Mouse (Mus musculus): ENCODE measurements around the gene Olfr857.
"Not testable (repeated sequence)": the region's sequence is repeated elsewhere in the genome, so short reads cannot be mapped to it uniquely, and the experiment has no call there.

Gene Olfr857

DNA sequence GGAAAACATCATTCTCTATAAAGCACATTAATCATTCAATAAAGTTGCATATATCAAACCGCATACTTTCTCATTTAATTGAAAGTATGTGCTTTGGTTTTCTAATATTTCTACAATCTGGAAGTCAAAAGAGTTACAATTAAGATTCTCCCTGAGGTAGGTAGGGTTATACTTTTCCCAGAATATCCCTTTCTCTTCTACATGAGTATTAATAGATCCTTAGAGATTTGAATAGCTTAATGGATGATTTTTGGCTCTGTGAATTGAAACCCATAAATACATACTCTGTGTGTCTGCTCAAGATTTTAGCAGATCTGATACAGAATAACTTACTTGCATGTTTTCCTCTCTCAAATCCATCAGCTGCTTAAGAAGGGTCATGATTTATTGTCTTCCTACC is at the start of gene Olfr857:
Gene Olfr857, plus strand, starts transcription at position 301 of the 400 bp plus-strand sequence.
- no peak for DNase-seq (ENCODE audit: low spot score in 2 of 2)

DNA sequence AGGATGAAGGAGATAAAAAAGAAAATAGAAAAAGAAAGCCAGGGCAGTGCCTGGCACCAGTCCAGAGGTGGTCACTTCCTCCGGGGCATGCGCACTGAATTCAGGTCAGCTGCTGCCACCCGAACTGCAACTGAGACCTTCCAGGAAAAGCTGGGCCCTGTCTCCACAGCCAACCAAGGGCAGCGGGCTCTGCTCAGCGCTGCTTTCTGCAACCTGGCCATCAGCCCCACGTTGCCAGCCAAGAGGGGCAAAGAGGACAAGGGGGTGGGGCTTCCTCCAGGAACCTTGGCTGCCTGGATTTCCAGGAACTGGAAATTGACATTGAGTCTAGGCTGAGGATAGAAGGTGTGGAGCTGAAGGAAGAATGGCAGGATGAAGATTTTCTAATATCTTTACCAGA is 19.0 kb upstream of the Olfr857 start:
- DNase-seq (ENCODE audit: low spot score in 2 of 2), result no peak

DNA sequence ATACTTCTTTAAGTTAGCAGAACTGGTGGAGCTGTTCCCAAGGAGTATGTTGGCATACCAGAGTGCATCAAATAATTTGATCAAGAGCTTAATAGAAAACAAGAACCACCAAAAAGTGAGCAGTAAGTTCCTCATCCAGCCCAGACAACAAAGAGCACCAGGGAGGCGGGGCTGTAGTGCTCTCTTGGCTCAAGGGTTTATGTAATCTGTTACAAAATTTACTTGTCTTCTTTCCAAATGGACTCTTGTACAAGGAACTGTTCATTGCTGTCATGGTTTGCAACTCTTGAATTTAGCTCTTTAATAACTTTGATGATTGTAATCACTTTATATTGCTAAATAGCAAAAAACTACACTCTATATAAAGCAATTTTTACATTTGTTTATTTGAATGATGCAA is 17.8 kb upstream of the Olfr857 start:
- DNase-seq (ENCODE audit: low spot score in 2 of 2), result no peak

DNA sequence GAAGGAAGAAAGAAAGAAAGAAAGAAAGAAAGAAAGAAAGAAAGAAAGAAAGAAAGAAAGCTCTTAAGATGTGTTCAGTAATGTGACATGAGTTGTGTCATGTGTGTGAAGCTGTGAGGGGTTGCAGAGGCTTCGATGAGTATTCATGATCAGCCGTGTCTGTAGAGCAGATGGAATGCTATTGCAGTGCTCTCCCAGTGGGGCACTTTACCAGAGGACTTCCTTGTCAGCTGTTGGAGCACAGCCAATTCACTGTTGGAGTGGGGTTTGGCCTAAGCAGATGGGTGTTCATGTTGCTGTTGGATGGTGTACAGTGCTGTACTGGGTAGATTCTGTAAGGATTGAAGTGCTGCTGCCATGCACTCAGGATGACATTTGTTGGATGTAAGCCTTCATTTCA is 16.8 kb upstream of the Olfr857 start:
- no peak for DNase-seq (ENCODE audit: low spot score in 2 of 2)

DNA sequence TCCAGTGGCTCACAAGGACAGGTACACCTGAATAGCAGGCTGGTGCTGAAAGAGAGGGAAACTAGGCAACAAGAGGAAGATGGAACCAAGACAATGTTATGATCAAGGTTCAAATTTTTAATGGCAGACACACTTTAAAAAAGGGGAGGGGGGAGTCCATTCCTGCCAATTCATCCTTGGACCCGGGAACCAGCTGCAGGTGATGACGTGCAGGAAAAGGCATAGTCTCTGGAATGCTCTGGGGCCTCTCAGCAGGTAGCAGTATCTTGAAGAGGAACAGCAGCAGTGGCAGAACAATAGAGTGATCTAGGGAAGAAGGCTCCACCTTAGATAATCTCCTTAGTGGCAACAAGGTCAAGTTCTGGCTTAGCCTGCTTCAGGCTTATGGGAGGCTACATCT is 14.9 kb upstream of the Olfr857 start:
- DNase-seq (ENCODE audit: low spot score in 2 of 2), result not testable (repeated sequence)

DNA sequence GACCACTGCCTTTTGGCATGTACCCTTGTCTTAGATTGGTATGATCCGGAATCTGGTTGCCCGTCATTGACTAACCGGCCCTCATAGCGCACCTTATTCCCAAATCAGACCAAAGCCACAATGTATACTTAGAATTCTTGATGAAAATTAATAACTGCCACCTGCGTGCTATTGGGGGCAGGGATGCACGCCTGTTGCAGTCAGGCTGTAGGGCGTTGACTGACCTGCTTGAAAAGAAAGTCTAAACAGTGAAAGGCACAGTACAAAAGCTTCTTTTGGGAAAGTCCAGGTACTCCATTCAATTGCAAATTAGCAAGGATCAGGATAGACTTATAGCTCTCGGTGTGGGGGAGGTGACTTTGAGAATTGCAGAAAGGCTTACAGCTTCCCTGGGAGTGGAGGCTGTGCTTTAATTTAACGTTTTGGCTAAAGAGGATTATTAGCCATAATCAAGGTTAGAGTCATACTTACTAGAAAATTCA is 14.3 kb upstream of the Olfr857 start:
- DNase-seq (ENCODE audit: low spot score in 2 of 2), result not testable (repeated sequence)

DNA sequence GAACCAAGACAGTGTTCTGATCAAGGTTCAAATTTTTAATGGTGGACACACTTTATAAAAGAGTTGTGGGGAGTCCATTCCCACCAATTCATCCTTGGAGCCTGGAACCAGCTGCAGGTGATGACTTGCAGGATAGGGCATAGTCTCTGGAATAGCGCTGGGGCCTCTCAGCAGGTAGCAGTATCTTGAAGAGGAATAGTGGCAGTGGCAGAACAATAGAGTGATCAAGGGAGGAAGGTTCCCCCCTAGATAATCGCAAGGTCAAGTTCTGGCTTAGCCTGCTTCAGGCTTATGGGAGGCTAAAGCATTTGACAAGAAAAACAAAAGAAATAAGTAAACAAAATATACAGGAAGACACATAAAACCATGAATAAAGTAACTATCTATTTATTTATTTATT is 4.7 kb upstream of the Olfr857 start:
- not testable (repeated sequence) for DNase-seq (ENCODE audit: low spot score in 2 of 2)

Data from frontal cortex, postnatal 36 days (tissue).